Mouse (Mus musculus) Muller cell, postnatal 12 days (primary cell): Measurements from ENCODE around the gene Rmdn3.

Experiments used
- DNase-seq: peaks from one replicate; pipeline ENCODE4 v3.0.0-alpha.2; 2015; ENCODE audit errors: inconsistent ontology term

Rmdn3 gene

DNA sequence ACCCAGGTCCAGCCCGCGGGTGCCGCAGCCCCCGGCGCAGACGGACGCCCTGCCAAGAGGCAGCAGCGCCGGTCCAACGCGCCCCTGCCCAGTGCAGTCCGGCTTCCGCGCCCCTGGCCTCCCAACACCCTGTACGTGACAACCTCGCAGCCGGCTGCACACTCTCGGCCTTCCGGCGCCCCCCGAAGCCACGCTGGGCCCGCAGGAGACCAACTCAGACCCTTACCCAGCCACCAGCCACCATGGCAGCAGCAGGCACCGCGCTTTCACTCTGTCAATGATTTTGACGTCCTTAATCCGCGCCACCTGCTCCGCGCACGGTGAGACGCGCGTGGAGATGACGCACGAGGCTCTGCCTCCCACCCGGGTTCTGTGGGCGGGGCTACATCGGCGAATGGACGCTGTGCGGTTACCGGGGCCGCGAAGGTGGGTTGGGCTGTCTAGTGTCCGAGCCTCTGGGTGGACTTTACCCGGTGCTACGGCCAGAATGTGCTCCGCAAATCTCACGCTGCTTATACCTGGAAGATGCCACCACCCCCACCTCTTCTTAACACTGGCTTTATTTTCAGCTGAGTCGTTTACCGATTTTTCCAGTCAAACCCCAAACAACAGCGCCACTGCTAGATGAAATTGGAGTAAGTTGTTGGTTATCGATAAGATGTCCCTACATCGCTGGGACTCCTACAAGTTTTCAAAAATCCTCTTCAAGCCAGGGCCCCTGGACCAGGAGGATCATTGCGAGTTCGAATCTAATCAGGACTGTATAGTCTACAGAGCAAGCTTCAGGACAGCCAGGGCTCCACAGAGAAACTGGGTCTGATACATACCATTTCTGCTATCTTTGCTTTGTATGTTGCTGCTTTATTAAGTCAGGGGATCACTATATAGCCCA is at the start of gene Rmdn3:
Rmdn3 (minus strand) TSS at position 354 of the 892 bp plus-strand sequence.
- DNase-seq: peak; percentile 95

DNA sequence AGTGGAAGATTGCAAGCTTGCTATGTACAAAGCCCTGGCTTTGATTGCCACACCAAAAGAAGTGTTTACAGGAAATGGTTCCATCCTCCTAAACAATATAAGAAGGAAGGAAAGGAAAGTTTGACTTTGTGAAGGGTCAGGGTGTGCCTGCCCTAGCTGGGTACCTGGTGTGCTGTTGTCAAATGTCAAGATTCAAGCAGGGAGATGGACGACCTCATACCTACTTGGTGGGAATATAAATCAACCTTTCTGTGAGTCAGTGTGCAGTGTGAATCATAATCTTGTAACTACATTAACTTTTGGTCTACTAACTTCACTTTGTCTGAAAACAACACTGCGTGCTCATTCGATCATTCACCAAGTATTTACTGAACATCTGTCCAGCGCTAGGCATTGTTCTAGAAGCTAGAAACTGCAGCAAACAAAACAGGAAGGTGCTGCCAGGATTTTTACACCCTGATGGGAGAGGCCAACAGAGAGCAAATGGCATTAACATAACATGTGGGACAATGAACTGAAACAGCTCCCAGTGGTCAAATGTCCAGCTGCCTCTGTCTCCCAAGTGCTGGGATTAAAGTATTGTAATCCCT is 47.1 kb upstream of the Rmdn3 start:
- DNase-seq: no peak

DNA sequence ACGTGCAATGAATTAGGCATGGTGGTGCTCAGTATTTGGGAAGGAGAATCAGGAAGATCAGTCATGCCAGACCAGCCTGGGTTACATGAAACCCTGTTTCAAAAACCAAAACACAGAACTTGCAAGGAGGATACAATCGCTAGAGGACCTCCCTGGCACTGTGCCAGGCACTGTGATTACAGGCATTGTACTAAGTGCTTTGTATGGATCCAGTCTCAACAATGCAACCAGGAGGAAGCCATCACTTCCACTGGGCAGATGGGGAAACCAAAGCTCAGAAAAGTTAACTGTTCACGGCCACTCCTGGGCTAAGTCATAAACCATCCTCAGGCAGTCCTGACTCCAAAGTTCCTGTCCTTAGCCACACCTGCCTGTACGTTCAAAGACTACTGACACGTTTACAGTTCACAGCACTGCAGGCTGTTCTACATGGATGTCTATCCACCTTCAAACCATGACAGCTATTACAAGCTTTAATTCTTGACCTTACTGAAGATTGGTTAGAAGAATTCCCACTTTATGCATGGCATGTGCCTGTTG is 46.1 kb upstream of the Rmdn3 start:
- DNase-seq: no peak

DNA sequence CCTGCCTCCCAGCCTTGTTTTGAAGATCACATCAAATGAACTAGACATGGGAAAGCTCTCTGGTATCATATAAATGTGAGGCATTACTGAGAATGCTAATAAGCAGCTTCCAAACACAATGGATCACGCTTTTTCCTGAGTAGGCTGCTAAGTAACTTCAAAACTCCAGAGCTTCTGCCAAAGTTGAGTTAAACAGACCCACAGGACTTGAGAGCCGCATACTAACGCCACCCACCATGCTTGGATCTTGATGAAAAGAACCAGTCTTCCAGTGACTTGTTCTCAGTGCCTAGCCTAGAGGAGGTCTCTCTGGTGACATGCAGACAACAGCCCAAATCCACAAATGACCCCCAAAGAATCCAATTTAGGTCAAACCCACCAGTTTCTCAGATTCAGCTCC is 42.1 kb upstream of the Rmdn3 start:
- peak; percentile 43 for DNase-seq

DNA sequence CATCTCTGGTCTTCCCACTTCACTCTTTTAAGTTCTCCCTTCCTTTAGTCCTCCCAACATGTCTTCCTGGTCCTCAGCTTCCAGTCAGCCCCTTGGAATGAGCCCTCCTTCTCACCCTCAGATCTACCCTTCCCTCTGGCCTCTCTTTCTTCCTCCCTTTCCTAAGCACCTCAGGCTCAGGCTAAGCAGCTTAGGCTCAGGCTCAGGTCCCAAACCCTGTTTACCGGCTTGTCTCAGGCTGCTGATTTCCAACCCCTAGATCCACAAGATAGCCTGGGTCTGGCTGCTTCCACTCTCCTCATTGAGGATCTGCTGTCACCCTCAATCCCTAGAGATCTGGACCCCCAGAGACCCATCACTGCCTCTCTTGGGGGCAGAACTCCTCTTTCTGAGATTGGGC is 41.2 kb upstream of the Rmdn3 start:
- no peak for DNase-seq

DNA sequence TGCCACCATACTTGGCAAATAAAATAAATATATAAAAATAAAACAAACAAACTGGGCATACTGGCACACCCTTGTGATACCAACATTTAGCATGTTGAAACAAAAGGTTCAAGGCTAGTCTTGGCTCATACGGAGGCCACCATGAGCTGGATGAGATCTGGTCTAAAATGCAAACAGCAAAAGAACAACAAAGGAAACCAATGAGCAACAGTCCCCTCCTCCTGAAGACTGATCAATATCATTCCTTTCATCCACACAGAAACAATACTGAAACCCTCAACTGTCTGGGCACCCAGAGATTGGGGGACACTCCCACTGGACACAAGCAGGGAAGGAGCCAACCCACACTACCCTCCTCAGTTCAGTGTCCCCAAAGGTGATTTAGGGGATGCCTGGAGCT is 40.7 kb upstream of the Rmdn3 start:
- no peak for DNase-seq

DNA sequence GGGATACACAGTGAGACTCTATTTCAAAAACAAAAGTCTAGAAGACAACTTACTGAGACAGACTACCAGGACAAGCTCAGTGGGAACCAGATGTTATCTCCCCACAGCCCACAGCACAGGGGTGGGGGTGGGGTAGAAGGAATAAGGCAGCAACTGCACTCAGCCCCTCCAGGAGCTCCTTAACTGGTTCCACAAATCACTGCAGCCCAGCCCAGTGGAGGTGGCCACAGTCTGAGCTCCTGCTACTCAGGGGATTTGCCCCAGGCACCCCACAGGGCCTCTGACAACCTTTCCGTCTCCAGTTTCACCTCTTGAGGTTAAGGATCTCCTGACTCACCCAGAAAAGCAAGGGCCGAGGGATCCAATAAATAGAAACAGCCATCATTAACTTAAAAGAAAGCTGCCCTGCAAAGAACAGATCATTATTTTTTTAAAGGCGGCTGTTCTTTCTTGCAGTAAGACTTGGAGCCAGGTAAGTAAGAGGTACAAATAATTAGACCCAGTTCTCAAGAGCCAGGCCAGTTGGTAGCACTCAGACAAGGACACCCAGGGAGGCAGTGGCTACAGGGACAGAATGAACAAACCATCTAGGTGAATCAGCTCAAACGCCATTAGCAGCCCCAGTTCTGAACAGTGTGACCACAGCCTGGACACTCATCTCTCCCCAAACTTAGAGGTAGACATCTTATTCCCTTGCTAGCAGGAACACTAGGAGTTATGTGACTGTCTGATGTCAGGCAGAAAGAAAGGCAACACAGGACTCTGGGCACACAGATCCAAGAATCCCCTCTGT is 39.7 kb upstream of the Rmdn3 start:
- no peak for DNase-seq

DNA sequence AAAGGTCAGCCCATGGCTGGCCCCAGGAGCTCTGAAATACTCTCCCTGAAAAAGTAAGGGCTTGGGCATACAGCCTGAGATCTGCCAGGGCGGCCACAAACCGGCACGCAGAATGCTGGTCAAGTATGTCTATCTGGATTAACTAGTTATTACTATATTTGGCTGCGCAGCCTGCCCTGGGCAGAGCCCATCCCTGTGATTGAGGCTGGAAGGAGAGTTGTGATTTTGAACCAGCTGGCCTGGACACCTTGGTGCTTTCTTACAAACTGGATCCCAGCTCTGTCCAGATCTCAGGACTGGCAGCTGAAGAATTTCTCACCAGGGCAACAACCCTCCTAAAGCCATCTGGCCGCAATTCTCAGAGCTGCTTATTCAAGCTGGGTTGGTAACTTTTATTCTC is 37.3 kb upstream of the Rmdn3 start:
- DNase-seq: no peak

DNA sequence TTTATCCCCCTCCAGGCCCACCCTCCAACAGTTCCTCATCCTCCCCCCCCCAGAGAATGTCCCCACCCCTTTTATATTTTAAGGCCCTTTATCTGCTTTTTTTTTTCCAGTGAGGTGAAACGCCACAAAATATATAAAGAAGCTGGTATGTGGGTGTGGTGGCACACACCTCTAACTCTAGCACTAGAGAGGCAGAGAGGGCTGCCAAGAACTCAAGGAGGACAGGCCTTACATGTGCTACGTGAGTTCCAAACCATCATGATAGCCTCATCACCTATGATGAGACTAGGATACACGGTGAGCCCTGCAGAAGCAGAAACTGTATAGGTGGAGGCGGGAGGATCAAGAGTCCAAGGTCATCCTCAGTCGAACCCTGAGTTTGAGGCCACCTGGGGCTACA is 34.1 kb upstream of the Rmdn3 start:
- DNase-seq: no peak

DNA sequence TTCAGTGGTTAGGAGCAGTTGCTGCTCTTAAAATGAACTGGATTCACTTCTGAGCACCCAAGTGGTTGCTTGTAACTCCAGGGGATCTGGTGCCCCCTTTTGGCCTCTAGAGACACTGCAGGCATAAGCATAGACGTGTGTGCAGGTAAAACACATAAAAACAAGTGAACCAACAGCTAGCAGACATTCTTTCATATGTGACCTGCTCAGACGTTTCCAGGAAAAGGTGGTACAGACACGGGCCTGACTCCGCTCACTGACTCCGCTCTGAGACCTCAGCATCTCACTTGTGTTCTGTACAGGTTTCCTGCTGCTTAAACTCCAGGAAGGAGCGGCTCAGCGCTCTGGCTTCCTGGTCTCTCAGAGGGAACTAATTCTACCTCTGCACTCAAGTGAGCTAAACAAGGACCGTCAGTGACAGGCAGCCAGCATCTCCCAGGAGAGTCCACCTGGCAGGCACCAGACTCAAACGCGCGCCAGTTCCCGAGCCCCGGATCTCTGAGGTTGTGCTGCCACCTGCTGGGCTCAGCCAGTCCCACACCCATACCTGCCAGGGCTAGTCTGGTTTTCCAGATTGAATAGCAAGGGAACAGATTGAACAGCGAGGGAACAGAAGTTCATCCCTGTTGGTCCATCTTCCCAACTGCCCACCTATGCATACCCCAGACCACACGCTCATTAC is 32.3 kb upstream of the Rmdn3 start:
- peak; percentile 78 for DNase-seq

DNA sequence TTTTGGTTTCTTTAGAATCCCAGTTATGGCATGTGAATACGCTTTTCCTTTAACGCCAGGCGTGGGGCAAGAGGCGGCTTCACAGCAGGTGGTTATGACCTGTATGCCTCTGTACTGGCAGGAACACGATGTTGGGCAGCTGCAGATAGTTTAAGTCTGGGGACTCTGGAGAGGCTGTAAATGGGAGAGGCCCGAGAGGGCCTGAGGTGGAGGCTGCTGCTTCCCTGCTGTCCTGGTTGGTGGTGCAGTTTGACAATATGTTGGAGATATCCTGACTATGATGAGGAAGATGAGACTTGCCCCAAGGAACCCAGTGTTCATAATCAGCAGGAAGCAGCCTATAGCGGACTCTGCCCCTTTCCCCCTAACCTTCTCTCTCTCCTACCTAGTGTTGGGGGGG is 26.1 kb upstream of the Rmdn3 start:
- no peak for DNase-seq

DNA sequence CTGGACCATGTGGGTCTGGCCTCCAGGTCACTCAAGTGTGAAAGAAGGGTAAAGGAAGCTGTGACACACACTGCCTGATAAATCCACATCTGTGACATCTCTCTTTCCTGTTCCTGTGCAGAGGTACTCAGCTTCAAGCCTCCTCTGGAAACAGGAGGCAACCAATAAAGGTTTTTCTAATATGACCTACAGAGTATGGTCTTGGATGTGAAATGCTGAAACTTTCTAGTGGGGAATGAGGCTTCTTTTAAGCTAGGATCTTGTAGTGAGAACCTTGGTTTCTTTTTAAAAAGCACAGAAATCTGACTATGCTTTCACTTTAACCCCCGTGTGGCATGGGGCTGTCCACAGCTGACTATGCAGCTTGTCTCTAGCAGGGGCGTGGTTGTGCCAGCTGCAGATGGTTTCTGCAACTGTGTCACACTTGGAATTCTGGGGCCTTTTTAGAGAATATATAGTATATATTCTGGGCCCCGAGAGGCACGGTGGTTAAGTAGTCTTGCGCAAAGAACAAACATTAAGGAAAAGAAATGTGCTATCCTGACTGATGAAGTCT is 20.6 kb upstream of the Rmdn3 start:
- no peak for DNase-seq

DNA sequence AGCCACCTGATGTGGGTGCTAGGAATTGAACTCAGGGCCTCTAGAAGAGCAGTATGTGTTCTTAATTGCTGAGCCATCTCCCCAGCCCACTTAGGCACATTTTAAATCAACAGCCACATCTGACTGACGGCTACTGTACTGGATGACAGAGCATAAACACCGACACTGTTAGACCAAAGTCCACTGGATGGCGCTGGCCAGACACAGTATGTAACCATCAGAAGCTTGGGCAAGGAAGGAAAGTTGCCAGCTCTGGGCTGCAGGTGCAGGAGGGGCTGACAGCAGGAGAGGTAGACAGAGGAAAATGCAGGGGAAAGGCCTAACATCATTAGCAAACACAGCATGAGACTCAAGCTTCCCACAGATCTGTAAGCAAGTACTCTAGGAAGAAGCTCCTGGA is 19.9 kb upstream of the Rmdn3 start:
- no peak for DNase-seq

DNA sequence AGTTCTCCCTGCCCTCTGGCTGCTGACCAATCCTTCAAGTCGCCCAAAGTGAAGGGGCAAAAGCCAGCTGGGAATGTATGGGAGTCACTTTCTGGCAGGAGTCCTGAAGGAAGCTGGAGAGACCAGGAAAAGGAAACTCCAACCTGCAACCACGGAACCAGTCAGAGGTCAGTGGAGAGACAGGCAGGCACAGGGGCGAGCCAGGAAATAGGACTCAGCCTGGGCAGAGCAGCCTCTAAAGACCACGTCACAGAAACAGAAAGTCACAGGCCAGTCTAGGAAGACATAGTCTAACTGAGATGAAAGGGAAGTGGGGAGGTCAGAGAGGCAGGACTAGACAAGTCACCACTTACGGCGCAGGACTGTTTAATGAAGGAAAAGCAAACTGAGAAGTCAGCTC is 18.8 kb upstream of the Rmdn3 start:
- no peak for DNase-seq

DNA sequence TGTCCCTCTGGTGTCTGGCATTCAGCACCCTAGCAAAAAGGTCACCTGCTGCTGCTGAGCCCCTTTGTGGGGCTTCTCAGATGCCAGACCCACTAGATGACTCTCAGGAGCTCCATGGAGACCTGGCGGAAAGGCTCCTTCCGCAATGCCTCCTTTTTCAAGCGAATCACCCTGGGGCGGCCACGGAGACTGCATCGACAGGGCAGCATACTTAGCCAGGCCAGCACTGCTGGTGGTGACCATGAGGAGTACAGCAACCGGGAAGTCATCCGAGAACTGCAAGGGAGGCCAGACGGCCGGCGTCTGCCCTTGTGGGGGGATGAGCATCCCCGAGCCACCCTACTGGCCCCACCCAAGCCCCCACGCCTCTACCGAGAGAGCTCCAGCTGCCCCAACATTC is 18.0 kb upstream of the Rmdn3 start:
- no peak for DNase-seq

DNA sequence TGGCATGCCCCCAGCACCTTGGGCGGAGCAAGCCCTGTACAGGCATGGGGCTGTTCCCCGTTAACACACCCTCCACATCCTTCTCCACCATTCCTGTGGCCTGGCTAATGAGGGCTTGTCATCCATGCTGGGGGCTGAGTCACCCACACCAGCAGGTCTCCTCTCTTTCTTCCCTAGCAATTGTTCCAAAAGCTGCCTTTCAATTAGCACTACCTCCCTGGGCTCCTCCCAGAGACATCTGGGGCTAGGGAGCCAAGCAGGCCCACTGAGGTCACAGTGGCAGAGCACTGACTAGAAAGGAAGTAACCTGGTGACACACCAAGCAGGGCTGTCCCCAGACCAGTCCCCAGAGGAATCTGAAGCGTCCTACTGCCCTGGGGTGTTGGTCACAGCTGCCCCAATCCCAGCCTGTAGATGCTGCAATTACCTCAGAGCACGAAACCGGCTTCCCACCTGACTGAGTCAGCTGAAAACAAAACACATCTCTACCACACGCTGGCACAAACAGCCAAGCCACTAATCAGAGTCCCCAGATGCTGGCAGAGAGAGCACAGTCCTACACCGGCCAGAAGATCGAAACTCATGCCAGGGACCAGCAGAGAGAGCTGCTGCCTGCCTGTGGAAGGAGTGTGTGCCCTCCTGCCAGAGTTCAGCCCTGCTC is 17.3 kb upstream of the Rmdn3 start, which contains the start of gene Gm14137:
Gm14137 (plus strand) TSS at position 519 of the 661 bp plus-strand sequence.
- peak; percentile 91 for DNase-seq

DNA sequence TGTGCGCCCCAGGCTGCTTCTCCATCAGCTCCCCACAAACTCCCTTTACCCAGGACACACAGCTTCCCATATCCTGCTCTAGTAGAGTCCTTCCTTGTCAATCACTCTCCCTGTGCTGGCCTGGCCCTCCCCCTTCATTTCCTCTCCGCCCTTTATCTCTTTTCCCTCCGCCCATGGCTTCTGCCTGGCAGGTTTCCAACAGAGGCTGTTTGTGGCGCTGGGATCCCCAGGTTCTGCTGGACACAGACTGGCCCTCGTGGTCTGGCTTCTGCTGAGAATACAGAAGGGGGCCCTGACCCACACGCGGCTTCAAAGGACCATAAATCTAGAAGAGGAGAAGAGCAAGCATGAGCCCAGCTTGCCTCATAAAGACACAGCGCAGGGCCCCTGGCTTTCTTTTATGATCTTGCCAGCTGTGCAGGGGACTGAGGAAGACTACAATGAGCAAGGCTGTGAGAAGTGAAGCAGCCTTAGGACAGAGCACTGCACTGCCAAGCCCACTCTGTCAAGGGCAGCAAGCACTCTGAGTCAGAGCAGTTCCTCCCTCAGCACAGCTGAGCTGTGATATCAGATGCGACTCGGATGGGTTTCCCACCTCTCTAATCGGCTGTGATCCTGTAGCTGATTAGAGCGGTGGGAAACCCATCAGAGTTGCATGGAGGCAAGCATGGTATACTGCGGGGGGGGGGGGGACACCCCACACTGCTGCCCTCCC is 16.2 kb upstream of the Rmdn3 start:
- DNase-seq: peak; percentile 70

DNA sequence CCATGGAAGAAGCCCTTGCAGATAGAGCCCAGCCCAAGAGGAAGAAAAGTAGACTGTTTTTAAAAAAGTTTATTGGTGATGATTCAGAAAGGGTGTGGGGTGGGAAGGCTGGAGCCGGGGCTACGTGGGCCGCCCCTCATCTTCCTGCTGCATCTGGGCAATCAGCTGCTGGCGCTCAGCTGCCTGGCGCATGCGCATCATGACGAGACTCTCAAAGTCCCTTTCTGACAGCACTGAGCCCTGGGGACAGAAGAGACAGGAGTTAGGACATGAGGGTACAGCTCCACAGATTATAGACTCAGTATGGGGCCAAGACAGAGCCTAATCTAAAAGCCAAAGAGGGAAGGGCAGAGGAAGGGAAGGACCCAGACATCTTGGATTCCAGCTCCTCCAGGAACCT is 15.6 kb upstream of the Rmdn3 start:
- DNase-seq: no peak

DNA sequence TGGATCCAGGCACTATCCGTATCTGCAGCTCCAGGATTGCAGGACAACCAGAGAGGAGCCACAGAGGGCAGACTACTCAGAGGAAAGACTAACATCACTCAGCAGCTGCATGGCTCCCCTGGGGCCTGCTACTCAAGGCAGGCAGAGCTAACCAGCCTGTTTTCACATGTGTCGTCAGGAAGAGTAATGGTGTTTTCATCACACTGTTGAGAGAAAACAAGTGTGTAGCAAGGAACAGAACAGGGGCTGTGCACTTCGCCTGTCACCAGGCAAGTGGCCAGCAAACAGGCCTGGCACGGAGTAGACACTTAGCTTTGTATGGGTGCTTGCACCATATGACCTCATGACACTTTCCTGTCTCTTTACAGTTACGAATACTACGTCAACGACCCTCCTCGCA is 14.7 kb upstream of the Rmdn3 start:
- DNase-seq: no peak

DNA sequence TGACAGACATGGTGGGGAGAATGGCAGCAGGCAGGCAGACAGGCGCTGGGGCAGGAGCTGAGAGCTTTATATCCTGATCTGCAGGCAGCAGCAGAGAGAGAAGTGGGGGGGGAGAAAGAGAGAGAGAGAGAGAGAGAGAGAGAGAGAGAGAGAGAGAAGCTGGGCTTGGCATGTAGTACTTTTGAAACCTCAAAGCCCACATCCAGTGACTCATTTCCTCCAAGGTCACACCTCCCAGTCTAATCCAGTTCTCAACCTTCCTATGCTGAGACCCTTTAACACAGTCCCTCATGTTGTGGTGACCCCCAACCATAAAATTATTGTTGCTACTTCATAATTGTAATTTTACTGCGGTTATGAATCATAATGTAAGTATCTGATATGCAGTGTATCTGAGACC is 13.4 kb upstream of the Rmdn3 start:
- no peak for DNase-seq
